Mouse (Mus musculus): ENCODE results near the gene Dlx5. TPM values are rescaled to one million over a fixed set of nuclear protein-coding genes. Genes with fewer than 3 reads are reported as not detected.

Dlx5 gene
- polyA plus RNA-seq, 1 experiment from 2014 or later, result 91.5 TPM

Other genes with a start within 250 kb of the Dlx5 start
- 15.5 and 16.2 TPM in 2 replicates for gene Dlx6, start 18.8 kb downstream of the Dlx5 start, polyA plus RNA-seq (2015; fragmentation: Nextera tagmentation; extraction: Ambion mirVana)
- gene Sdhaf3, start 73.9 kb upstream of the Dlx5 start, polyA plus RNA-seq (2015; fragmentation: Nextera tagmentation; extraction: Ambion mirVana), result 7.7 and 8.9 TPM in 2 replicates

All from forebrain, embryonic 13.5 days (tissue).